Mouse (Mus musculus): ENCODE measurements around the gene Mthfd1l.

The Mthfd1l gene

DNA sequence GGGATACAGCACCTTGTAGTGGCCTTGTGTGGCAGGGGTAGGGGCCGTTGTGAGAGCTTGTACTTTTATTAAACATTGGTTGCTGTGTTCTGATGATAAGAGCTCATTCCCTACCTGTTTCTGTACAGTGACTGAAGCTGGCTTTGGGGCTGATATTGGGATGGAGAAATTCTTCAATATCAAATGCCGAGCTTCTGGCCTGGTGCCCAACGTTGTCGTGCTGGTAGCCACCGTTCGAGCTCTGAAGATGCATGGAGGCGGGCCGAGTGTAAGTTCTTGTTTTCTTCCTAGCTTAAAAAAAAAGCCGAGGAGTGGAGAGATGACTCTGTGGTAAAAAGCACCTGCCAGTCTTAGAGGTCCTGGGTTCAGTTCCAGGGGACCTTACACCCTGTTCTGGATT, 110.7 kb downstream of the Mthfd1l start:
- no peak for DNase-seq (ENCODE audit: low spot score)

DNA sequence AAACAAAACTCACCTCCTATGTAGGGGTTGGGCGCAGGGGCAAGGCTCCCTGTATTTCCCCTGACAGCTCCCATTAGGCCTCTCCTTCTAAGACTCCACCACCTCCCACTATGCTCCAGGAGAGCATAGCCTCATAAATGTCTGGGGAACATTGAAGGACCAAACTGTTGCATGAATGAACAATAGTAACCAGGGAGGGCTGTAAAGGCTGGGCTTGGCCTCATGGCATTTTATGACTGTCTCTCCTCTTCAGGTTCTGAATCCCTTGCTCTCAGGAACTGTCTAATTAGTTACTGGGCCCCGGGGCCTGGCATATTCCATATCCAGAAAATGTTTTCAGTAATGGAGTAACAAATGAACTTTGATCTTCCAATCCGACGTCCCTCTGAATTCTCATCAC, 112.0 kb downstream of the Mthfd1l start:
- no peak for DNase-seq (ENCODE audit: low spot score)

DNA sequence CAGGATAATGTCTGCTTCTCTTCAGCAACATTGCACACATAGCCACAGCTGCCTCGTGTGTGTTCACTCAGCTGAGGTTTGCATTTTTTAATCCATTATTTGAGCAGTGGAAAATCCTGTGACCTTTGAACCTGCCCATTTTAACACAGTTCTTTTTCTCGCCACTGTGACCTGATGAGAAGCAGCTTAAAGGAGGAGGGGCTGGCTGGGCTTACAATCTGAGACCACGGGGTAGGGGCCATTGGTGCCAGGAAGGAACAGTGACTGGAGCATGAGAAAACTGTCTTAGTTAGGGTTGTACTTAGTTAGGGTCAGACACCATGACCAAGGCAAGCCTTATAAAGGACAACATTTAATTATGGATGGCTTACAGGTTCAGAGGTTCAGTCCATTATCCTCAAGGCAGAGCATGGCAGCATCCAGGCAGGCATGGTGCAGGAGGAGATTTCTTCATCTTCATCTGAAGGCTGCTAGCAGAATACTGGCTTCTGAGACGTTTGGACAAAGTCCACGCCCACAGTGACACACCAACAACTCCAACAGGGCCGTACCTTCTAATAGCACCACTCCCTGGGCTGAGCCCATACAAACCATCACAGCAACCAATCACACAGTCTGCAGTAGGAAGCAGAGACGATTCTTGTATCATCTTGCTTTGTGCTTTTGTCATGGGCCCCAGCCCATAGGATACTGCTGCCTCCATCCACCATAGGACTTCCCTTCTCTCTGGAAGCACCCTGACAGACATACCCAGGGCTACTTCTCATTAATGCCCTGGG, 112.6 kb downstream of the Mthfd1l start:
- DNase-seq (ENCODE audit: low spot score) = no peak

DNA sequence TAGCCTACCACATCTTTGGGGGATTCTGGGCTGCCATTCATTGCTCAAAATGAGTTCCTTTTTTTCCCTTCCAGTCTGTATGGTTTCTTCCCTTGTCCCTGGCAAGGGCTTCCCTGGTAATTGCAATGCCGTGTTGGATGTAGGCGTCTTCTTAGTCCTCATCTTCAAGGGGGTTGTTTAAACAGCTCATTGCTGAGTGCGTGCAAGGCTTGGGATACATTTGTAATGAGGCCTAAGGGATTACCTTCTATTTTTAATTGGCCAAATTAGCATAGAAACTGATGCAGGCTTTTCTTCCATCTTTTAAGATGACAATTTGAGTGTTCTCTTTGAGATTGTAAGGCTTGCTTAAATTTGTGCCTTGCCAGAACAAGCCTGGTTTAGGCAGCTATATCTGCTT, 114.6 kb downstream of the Mthfd1l start:
- no peak for DNase-seq (ENCODE audit: low spot score)

DNA sequence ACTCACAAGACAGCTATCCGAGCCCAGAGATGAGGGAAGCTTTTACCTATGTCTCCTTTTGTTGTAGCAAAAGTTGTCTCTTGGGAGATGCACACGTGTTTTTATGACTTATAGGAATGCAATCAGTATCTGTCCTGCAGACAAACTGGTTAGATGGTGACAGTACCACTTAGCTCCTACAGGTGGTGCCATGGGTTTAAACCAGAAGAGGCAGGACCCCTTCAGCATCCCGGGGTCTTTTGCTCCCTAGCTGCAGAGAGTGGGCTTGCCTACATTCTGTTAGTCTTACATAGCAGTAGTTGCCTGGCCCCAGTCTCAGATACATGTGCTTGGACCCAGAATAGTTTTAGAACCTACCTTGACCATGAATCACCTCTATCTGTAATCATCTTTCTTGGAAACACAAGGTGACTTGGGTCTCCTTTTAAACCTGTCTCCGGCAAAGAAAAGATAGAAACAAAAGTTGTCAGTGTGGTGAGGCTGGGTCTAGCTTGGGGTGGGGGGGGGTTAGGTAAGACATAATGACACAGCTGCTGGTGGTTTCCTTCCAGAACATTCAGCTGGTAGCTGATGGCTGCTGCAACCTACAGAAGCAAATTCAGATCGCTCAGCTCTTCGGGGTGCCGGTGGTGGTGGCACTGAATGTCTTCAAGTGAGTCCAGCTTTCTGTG, 116.0 kb downstream of the Mthfd1l start:
- DNase-seq (ENCODE audit: low spot score) = no peak

DNA sequence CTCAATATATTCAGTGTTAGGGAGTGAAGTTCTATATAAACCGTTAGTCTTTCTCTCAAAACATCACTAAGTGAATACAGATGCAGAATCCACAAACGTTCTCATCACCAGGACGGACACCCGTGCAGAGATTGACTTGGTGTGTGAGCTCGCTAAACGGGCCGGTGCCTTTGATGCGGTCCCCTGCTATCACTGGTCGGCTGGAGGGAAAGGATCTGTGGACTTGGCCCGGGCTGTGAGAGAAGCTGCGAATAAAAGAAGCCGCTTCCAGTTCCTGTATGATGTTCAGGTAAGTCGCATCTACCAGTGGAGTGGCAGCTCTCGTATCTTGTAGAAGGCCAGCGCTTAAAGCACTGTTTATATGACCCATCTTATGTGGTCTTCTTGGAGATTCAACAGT, 117.0 kb downstream of the Mthfd1l start:
- no peak for DNase-seq (ENCODE audit: low spot score)

DNA sequence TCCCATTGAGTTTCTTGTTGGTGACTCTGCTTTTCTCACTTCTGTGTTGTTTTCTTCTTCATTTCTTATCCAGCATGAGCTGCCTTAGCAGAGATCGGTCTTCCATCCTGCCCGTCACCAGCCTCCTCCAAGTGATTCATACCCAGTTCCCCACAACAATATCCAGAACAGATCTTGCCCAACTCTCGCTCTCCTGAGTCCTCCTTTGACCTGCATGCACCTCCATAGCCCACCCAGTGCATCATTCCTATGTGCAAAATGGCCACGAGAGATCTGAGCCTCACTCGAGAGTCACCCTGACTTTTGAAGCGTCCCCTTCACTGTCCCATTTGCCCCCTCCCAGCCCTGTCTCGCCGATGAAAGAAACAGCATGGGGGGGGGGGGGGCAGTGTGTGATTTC, 120.1 kb downstream of the Mthfd1l start:
- DNase-seq (ENCODE audit: low spot score) = no peak

DNA sequence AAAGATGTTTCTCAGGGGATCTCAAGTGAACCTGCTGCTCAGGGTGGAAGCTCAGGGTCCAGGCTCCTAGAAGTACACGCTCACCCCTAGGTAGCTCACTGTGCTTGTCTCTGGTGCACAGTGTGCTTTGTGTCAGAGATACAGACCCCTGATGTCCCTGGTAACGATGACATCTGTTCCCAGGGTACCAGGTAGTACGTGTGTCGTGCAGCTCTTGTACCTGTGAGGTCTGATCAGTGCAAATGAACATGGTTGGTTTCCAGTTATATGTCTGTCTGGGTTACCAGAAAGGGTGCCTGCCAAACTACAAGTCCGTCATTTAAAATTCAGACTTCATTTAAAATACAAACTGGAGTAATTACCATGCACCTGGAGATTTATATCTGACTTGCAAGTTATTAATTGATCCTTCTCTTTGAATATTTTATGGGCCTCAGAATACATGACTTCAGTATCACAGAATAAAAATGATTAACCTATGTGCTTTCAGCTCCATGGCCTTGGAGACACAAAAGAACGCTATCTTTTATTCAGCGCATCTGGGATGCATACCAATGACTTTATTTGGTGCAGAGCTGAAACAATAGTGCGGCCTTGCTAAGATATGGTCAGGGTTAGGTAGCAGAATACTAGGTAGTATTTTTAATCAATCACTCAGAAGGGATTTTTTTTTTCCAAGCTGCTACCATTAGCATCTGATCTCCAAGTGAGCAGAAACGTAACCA, 121.3 kb downstream of the Mthfd1l start:
- no peak for DNase-seq (ENCODE audit: low spot score)

DNA sequence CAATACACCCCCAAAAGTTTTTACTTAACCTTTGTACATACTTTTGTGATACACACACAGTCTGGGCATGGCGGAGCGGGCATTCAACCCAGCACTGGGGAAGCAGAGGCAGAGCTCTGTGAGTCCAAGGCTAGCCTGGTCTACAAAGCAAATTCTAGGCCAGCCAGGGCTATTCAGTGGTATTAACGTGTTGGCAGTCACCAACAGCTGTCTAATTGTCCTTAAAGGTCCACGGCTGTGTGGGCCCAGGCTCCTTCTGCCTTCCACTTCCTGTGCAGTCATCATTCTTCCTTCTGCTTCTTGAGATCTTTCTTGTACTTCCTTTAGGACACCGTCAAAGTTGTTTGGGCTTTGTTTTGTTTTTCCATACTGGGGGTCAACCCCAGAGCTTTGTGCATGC, 123.2 kb downstream of the Mthfd1l start:
- DNase-seq (ENCODE audit: low spot score) = no peak

DNA sequence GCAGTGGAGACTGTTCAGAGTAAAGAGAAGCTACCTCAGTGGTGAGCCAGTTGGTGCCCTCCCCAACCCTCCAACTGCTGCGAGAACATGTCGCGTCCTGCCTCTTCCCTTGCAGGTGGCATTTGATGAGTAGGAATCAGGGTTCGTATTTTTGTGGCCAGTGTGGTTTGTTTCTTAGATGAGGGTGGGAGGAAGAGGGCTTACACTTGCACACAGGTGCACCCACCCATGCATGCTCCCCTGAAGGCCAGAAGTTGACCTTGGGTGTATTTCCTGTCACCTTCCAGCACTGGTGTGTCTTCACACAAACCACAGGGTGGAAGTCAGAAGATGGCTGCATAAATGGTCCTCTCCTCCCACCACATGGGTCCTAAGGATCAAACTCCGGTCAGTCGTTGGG, 127.1 kb downstream of the Mthfd1l start:
- DNase-seq (ENCODE audit: low spot score) = no peak

DNA sequence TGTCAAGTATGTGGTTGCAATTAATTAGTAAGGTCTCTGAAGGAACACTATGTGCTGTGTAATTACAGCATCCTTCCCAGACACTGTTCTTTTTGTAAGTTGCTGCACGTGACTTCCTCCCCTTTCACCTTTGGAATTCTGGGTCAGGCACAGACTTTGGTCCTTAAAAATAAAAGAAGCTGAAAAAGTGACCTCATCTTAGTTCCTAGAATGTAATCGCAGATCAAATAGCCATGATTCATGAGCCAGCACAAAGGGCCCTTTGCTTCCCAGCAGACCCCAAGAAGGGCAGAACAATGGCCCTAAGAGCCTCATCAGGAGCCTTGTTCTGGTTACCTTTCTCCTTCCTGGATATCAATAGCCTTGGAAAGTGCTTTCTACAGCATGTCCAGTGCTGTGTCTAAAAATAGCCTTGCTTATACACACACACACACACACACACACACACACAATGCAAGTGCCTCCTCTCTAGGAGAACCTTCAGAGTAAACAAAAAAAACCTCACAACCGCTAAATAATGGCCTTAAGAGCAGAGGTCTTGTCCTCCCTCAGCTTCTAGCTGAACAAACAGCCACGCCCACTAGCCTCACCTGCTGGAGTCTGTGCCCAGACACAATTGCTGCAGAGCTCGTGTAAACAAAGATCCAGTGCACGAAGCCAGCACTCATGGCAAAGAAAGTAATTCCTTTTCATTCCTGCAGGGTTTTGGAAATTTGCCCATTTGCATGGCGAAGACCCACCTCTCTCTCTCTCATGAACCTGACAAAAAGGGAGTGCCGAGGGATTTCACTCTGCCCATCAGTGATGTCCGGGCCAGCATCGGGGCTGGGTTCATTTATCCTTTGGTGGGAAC, 133.0 kb downstream of the Mthfd1l start:
- no peak for DNase-seq (ENCODE audit: low spot score)

DNA sequence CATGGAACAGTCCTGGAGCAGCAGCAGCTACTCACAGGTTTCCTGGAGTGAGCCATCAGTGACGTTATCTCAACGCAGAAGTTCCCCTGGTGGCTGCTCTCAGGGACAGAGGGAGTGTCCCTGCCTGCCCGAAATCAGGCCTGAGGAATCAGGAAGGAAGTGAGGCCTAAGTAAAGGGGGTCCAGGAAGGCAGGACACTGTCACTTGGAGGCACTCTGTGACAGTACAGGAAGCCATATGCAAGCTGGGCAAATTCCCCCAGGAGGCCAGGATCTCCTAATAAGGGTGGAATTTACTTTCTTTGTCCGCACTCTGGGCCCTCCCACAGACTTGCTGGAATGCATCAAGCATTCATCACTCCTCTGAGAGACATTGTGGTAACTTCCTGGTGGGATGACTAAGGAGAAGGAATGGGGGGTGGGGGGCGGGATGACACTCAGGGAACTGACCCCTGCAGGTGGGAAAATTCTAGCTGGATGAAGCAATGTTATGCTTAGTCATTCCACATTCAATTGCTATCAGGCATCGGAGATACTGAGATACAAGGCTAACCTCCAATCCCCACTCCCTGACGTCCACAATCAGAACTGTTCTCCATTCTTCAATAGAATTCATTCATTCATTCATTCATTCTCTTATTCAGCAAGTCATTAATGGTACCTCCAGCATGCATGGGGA, 134.9 kb downstream of the Mthfd1l start:
- DNase-seq (ENCODE audit: low spot score) = no peak

DNA sequence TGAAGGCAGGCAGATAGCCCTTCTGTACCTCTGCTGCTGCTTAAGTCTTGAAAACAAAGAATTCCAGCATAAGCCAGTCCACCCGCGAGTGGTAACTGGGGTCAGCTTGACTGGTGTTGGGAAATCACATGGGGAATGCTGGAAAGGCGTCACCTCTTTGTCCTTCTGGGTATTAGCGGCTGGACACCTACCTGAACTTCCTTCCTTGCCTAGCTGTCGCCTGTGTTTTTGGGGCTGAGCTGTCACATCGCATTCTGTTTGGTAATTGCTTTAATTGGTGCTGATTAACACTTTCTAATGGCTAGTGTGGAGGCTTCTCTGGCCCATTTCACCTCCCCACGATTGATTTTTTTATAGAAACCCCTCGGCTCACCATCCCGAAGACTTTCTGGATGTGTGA, 135.5 kb downstream of the Mthfd1l start:
- no peak for DNase-seq (ENCODE audit: low spot score)

DNA sequence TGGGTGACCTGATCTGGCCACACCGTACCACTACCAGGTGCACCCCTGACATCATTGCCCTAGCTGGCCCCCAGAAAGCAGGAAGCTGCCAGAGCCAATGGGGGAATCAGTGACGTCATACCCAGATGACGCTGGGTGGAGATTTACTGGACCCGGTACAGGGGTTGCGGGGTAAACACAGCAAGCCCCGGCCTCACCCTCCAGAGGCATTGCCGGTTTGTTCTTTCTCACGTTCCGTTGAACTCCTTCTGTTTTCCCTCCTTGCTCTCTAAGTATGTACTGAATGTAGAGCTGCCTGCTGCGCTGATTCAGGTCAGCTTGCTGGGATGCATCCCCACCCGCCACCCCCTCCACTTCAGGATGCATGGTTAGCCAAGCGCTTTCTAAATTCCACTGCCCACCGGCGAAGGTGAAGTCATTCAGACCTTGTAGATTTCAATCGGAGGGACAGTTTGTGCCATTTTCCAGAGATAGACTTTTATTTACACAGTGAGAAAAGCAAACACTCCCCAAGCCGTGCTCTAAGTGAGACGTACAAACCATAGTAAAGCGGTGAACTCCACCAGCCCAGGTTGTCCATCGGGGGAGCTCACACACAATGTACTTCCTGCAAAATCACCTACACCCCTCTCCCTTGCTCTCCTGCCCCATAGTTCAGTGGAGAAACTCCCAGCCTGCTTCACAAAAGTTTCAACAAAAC, 138.3 kb downstream of the Mthfd1l start:
- DNase-seq (ENCODE audit: low spot score) = no peak

DNA sequence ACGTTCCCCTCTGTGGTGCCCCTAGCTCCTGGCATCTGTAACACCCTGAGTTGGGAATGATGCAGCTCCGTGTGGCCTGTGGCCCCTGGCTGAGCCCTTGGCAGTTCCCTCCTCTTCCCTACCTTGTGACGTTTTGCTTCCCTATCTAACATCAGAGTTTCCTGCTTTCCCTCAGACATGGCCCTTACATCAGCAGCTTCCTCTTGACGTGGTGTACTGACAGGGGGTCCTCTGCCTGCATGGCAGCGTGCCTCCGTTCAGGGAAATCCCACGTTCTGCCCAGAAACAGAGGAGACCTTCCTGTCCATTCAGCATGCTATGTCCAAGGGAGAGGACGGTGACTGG, 138.8 kb downstream of the Mthfd1l start:
- DNase-seq (ENCODE audit: low spot score) = no peak

DNA sequence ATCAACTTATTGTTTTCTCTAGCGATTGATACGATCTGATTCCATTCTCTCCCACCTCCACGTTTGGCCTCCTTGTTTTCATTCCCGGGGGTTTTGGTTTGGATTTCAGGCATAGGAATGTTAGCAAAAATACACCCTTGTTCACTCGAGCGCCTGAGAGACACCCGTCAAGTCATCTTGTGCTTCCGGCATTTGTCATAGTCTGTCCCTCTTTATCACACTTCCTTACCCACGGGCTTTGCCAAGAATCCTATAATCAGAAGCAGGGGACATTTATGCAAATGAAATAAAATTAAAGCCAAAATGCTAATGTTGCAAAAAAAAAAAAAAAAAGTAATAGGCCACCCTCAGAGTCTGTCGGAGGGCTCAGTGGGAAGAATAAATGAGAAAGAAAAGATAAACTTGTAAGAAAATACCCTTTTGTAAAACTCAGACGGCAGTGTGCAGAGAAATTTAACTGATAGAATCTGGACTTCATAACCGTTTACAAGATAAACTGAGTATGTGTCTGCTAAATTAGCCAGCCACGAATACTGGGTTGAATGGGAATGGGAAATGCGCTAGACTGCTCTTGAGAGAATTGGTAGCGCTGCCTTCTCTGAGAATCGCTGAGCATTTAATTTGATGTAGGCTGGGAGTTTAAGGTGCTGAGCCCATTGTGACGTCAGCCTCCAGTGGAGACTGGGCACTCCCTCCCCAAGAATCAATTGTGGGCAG, 139.9 kb downstream of the Mthfd1l start:
- DNase-seq (ENCODE audit: low spot score) = no peak

DNA sequence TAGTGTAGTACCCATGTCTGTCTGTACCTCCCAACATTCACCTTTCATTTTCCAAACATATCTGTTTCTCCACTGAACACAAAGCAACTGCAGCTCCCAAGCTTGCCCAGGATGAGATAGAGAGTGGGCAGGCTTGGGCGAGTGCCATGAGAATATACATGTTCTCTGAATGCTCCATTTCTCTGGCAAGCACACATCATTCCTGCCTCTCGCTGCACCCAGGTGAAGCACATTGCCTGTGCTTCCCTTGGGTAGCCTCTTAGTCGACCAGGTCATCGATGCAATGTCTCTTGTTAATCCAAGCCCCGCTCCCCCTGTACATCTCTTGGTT, 140.4 kb downstream of the Mthfd1l start:
- no peak for DNase-seq (ENCODE audit: low spot score)

DNA sequence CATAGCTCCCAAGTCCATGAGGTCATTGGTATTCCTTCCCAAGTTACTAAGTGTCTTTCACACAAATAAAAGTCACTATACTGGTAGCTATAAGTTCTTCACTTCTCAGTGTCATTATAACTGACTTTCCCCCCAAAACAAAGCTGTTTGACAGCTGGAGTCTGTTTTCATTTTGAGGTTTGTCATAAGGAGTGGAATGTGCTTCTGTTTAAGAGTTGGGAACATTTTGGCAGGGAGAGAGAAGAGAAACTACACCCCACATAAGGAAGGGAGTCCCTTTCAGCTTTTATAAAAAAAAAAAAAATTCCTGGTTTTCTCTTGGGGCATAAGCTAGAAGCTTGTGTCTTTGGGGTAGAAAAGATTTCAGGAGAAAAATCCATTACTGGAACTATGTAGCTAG, 143.7 kb downstream of the Mthfd1l start:
- DNase-seq (ENCODE audit: low spot score) = no peak

DNA sequence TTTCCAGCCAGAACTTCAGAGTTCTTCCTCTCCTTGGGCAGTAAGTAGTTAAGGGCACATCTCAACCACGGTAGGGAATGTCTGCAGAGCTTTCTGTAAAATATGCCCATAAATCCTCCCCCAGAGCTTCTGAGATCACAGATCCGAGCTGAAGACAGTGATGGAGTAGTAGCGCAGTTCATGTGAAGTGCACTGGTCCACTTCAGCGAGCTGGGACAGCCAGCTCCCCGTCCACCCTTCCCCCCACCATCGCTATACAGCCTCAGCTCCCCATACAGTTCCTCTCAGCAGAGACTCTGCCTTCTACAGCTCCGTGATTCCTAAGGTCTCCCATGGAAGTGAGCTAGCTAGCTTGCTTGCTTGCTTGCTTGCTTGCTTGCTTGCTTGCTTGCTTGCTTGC, 144.2 kb downstream of the Mthfd1l start:
- no peak for DNase-seq (ENCODE audit: low spot score)

DNA sequence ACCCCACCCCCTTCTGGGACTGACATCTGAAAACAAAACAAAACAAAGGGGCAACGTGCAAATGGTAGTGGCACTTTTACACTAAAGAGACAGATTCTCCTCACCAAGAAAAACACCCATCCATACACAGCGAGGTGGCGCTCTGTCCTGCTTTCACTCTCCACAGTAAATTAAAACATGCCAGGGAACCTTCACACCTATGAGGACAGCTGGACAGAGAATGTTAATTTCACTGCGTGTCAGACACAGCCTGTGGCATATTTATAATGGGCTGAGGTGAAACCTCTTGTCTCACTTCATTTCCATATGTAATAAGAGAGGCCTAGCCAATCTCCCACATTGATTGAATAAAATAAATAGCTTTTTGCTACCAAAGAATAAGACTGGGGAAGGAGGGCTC, 146.4 kb downstream of the Mthfd1l start:
- no peak for DNase-seq (ENCODE audit: low spot score)

DNA sequence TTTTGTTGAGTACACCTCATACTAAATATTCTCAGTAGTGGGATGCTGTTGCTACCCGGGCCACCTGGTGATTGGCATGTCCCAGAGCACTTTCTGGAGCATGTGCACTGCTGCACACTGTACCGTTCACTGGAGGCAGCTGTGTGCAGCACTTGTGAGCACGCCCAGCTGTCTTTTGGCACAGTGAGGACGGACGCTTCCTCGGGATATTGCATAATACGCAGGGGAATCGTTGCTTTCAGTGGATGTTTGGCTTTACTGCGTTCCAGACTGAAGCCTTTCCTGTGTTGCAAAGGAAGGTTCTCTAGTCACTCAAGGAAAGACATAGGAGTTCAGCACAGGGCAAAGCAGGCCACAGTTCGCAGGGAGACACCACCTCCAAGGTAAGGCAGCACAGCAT, 147.8 kb downstream of the Mthfd1l start:
- no peak for DNase-seq (ENCODE audit: low spot score)

Measured in urinary bladder, postnatal 25 days (tissue).